Mouse (Mus musculus): ENCODE measurements at regions not wholly inside any gene's neighbourhood (a gene's known extent, or its start where the extent isn't known, plus 50 kb on each side); places are given as distances from the start of the nearest gene placed in this dataset.

DNA sequence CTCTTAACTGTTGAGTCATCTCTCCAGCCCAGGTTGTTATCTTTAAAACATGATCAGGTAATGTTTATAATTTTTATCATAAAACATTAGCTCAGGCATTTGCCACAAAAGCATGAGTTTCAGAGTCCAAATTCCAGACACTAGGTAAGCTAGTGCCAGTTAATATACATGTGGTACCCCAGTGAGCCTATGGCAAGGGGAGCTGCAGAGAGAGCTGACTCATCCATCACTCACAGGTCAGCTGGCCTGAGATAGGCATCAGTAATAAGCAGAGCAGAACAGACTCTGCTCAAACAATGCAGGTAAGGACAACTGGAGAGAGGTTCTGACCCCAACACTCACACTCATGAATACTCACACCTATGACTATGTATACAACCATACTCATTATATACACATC lies 144.6 kb upstream of the Sgcd start:
- no peak for DNase-seq (ENCODE audit: low spot score)

- DNase-seq (ENCODE audit: low spot score), result no peak
These were observed 109.3 kb upstream of the Sgcd start for GRCm38 (mm10) chr11:48098063-48098462.

DNA sequence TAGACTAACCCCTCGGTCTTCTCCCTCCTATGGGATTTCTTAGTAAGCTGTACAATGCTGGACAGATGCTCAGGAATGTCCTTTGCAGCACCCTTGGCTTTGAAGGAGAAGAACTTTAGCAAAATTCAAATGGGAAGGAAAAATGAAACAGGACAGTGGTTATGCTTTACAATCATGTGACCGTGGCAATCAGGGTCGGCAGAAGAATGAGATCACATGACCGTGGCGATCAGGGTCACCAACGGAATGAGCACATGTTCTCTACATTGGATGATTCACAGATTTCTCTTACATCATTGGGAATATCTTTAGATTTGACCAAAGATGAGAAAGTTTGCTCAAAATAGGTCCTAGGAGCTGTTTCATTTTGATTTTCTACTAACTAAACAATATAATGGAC lies 108.7 kb upstream of the Sgcd start:
- DNase-seq (ENCODE audit: low spot score), result no peak

DNA sequence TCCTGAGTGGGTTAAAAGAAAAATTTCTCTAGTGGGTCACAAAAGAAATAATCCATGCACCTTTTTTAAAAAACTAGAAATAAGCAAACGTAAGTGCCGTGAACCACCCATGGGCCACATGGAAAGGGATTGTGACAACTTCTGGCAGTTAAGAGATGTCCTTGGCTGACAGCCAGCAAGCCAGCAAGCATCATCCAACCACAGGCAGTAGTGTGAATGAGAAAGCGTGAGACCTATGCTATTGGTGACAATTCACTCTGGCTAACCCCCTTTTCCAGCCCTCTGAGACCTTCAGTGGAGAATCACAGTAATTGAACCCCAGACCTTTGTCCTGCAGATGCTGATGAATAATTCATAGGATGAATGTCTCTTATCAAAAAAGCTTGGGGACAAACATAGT lies 78.3 kb upstream of the Sgcd start:
- DNase-seq (ENCODE audit: low spot score), result peak; percentile 9

DNA sequence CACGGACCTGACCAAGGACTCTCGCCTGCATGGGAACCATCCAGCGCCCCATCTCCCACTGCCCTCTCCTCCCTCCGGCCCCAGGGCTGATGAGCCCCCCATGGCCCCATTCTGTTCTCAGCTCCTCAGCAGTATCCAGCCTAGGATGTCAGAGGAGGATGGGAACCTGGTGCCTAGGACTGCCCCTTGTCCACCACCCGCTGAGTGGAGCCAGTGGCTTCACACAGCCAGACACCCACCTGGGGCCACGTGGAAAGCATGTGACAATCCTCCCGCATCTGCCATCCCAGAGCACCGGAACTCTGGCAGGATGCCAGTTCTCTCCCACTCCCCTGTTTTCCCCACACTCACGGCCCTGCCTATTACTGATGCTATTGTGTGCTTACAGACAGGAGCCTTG lies 75.0 kb upstream of the Sgcd start:
- DNase-seq (ENCODE audit: low spot score), result no peak

DNA sequence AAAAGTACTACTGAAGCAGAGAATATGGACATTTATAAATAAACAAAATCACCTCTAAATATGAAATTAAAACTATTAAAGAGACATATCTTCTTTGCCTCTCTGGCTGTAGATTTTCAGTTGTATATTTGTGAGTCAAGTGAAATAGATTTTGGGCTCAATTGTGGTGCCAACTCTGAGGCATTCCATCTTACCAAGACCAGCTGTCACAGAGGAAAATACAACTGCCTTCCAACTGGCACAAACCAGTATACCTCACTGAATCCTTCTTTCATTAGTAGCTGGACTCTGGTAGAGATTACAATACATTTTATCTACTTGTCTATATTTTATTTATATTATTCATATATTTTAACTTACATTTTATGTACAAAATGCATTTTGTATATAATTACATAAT lies 72.7 kb upstream of the Sgcd start:
- no peak for DNase-seq (ENCODE audit: low spot score)

- no peak for DNase-seq (ENCODE audit: low spot score)
These were observed 62.5 kb upstream of the Sgcd start for GRCm38 (mm10) chr11:48051156-48051866.

- DNase-seq (ENCODE audit: low spot score), result no peak
These were observed 59.5 kb upstream of the Sgcd start for GRCm38 (mm10) chr11:48048311-48048710.
